Mouse (Mus musculus) heart, postnatal 0 days (tissue): ENCODE measurements at regions not wholly inside any gene's neighbourhood (a gene's known extent, or its start where the extent isn't known, plus 50 kb on each side); places are given as distances from the start of the nearest gene placed in this dataset.

ENCODE experiments used
- CTCF ChIP-seq: IDR thresholded peaks from 2 replicates; pipeline ENCODE4 v1.5.1; 2016; ENCODE audit warnings: antibody characterized with exemption, control low read depth, low read depth
- EP300 ChIP-seq: IDR thresholded peaks from 2 replicates; pipeline ENCODE4 v1.6.1; 2016; ENCODE audit warnings: antibody characterized with exemption, low read depth

DNA sequence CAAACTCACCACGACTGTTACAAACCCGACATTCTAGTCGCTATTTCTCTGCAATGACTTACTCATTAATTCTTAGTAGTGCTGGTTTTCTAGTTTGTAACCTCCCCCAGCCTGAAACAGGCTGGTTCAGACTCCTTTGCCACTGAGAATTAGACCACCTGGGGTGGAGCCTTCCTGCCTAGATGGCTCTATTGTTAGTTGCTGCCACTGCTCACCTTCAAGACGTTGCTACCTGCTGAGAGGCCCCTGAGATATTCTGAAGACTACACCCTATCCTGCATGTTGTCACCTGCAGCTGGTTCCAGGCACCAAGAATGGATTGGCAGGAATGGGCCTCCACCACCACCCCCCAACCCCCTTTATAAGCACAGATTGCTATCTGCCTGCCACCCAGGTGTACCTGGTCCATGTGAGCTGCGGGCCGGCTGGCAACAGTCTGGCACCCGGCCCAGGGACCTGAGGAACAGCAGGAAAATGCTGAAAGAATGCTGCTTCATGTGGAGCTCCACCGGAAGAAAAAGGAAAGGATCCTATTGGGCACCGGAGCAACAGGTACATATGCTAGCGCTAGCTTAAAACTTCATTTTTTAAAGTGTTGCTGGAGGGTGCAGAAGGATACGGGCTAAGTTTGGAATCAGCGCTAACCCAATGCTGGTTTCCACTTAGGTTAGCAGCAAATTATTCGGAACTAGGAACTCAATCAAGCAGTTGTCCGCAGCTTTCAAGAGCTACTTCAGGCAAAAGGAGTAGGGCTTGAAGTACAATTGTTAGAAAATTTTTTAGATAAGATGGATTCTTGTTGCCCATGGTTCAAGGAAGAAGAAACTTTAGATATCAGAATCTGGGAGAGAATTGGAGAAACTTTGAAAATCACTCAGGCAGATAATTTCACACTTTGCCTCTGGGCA lies 129.4 kb upstream of the Trim24 start:
- TF ChIP-seq CTCF (no peak), EP300 (no peak)
